Mouse (Mus musculus): ENCODE results near the gene Brox.

DNA sequence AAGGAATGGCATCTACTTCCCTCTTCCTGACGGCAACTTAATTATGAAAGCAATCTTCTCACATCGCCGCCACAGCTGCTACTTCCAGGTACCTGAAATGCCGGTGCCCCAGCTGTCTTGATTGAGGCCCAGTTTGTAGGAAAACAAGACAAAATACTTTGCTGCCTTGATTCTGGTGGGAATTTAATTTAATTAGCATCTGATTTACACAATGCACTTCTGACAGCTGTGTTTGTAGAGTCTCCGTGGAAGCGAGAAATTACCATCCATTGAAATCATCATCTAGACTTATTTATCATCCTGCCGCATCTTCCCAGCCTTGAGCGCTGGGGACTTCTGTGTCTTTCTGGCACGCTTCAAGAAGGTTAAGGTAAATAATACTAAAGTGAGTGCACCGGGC is 44.5 kb downstream of the Brox start:
- TF ChIP-seq CHD2 (IDR thresholded peaks at IDR 0.05; ENCODE audit: low read depth, low read length) (no peak), ZNF384 (IDR thresholded peaks at IDR 0.05; ENCODE audit: low read depth, low read length) (no peak)

Data from ES-E14 (cell line).